Mouse (Mus musculus) adrenal gland, adult 8-10 months (tissue): ENCODE measurements at regions not wholly inside any gene's neighbourhood (a gene's known extent, or its start where the extent isn't known, plus 50 kb on each side); places are given as distances from the start of the nearest gene placed in this dataset.

ENCODE experiments used
- DNase-seq: peaks from one replicate; pipeline ENCODE4 v3.0.0; 2022

DNA sequence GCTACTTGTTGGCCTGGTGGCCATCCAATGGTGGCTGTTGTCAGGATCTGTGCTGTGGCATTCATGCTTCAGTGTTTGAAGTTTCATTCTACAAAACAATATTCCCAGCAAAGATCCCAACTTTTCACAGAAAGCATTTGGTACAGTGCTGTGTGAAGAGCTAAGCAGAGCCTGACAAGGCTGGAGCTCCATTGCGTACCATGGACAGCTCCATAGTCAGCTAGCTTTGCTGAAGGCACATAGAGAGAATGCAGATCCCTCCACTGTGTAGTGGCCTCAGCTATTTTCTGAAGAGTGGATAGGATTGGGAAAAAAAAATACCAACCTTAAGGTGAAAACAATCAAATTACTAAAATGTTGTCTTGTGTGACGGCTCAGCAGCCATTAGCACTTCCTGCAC is 50.5 kb upstream of the Zfp746 start:
- no peak for DNase-seq
